Mouse (Mus musculus): ENCODE results near the gene Prkn. TPM values are rescaled to one million over a fixed set of nuclear protein-coding genes. Genes with fewer than 3 reads are reported as not detected.
A peak's percentile ranks its signal among the peaks of the same experiment; 100 is the strongest.

The Prkn gene
- polyA plus RNA-seq, 1 experiment: 16.7 TPM

- H3K27ac ChIP-seq (ENCODE audit: insufficient read depth, low read length): 0 out of 2 replicates have a peak overlapping the region, but pooled peaks have one; percentile 47
- H3K4me3 ChIP-seq (replicated peaks; ENCODE audit: insufficient read depth, low read depth, low read length): no peak overlapping the region
- TF ChIP-seq CTCF (IDR thresholded peaks at IDR 0.05; ENCODE audit: borderline replicate concordance, insufficient read depth, low read depth, low read length): no peak
- peaks cover 12% of the 10 kb centered on the region for H3K4me1 ChIP-seq (ENCODE audit: control insufficient read depth, insufficient read depth, low read length)
- no peaks in the 10 kb centered on the region for H3K27me3 ChIP-seq (ENCODE audit: control insufficient read depth, insufficient read depth, low read length)
- peak; percentile 60 to 83 for DNase-seq
- 40% methylated on average over 5 of the region's 5 CpGs for WGBS
These were observed 1041.1 kb downstream of the Prkn start for GRCm38 (mm10) chr17:11881110-11881820.

GRCm38 (mm10) chr17:11885601-11886000, 1045.4 kb downstream of the Prkn start:
- peak in 1 of 2 experiments; percentile 36 for DNase-seq
- WGBS: 49% methylated on average over 6 of the region's 6 CpGs
- Histone ChIP-seq H3K4me3 (replicated peaks; ENCODE audit: insufficient read depth, low read depth, low read length) (no peak overlapping the region), H3K27me3 (ENCODE audit: control insufficient read depth, insufficient read depth, low read length) (no peaks in the 10 kb centered on the region), H3K27ac (ENCODE audit: insufficient read depth, low read length) (no peak overlapping the region), H3K4me1 (ENCODE audit: control insufficient read depth, insufficient read depth, low read length) (peaks cover 15% of the 10 kb centered on the region)
- no peak for TF ChIP-seq POLR2A (IDR thresholded peaks at IDR 0.05; ENCODE audit: borderline replicate concordance, insufficient read depth, low read length)
- TF ChIP-seq CTCF (IDR thresholded peaks at IDR 0.05; ENCODE audit: borderline replicate concordance, insufficient read depth, low read depth, low read length): no peak

GRCm38 (mm10) chr17:11886963-11887362, 1046.8 kb downstream of the Prkn start:
- DNase-seq: no peak
- TF ChIP-seq POLR2A (IDR thresholded peaks at IDR 0.05; ENCODE audit: borderline replicate concordance, insufficient read depth, low read length) (no peak), CTCF (IDR thresholded peaks at IDR 0.05; ENCODE audit: borderline replicate concordance, insufficient read depth, low read depth, low read length) (no peak)
- H3K27me3 ChIP-seq (ENCODE audit: control insufficient read depth, insufficient read depth, low read length): no peaks in the 10 kb centered on the region
- H3K4me1 ChIP-seq (ENCODE audit: control insufficient read depth, insufficient read depth, low read length): peaks cover 7% of the 10 kb centered on the region
- WGBS: 93% methylated on average over 4 of the region's 4 CpGs
- H3K4me3 ChIP-seq (replicated peaks; ENCODE audit: insufficient read depth, low read depth, low read length): no peak overlapping the region
- H3K27ac ChIP-seq (ENCODE audit: insufficient read depth, low read length): no peak overlapping the region

GRCm38 (mm10) chr17:11887591-11888205, 1047.5 kb downstream of the Prkn start:
- H3K27ac ChIP-seq (ENCODE audit: insufficient read depth, low read length): no peak overlapping the region
- DNase-seq: peak; percentile 81 to 92
- peaks cover 7% of the 10 kb centered on the region for H3K4me1 ChIP-seq (ENCODE audit: control insufficient read depth, insufficient read depth, low read length)
- H3K4me3 ChIP-seq (replicated peaks; ENCODE audit: insufficient read depth, low read depth, low read length): no peak overlapping the region
- no peaks in the 10 kb centered on the region for H3K27me3 ChIP-seq (ENCODE audit: control insufficient read depth, insufficient read depth, low read length)
- no peak for TF ChIP-seq POLR2A (IDR thresholded peaks at IDR 0.05; ENCODE audit: borderline replicate concordance, insufficient read depth, low read length)
- no peak for TF ChIP-seq CTCF (IDR thresholded peaks at IDR 0.05; ENCODE audit: borderline replicate concordance, insufficient read depth, low read depth, low read length)
- 10% methylated on average over 12 of the region's 12 CpGs for WGBS

- no peak for DNase-seq
- Histone ChIP-seq H3K4me1 (ENCODE audit: control insufficient read depth, insufficient read depth, low read length) (peaks cover 7% of the 10 kb centered on the region), H3K4me3 (replicated peaks; ENCODE audit: insufficient read depth, low read depth, low read length) (no peak overlapping the region), H3K27ac (ENCODE audit: insufficient read depth, low read length) (no peak overlapping the region), H3K27me3 (ENCODE audit: control insufficient read depth, insufficient read depth, low read length) (no peaks in the 10 kb centered on the region)
- 71% methylated on average over 5 of the region's 5 CpGs for WGBS
- TF ChIP-seq POLR2A (IDR thresholded peaks at IDR 0.05; ENCODE audit: borderline replicate concordance, insufficient read depth, low read length) (no peak), CTCF (IDR thresholded peaks at IDR 0.05; ENCODE audit: borderline replicate concordance, insufficient read depth, low read depth, low read length) (no peak)
These were observed 1048.6 kb downstream of the Prkn start for GRCm38 (mm10) chr17:11888806-11889205.

- H3K27ac ChIP-seq (ENCODE audit: insufficient read depth, low read length): no peak overlapping the region
- DNase-seq: no peak
- TF ChIP-seq CTCF (IDR thresholded peaks at IDR 0.05; ENCODE audit: borderline replicate concordance, insufficient read depth, low read depth, low read length) (no peak), POLR2A (IDR thresholded peaks at IDR 0.05; ENCODE audit: borderline replicate concordance, insufficient read depth, low read length) (no peak)
- 92% methylated on average over 7 of the region's 7 CpGs for WGBS
- H3K4me1 ChIP-seq (ENCODE audit: control insufficient read depth, insufficient read depth, low read length): no peaks in the 10 kb centered on the region
- H3K4me3 ChIP-seq (replicated peaks; ENCODE audit: insufficient read depth, low read depth, low read length): no peak overlapping the region
- no peaks in the 10 kb centered on the region for H3K27me3 ChIP-seq (ENCODE audit: control insufficient read depth, insufficient read depth, low read length)
These were observed 1060.1 kb downstream of the Prkn start for GRCm38 (mm10) chr17:11900300-11900699.

GRCm38 (mm10) chr17:11901731-11902130, 1061.5 kb downstream of the Prkn start:
- H3K27ac ChIP-seq (ENCODE audit: insufficient read depth, low read length): no peak overlapping the region
- no peaks in the 10 kb centered on the region for H3K4me1 ChIP-seq (ENCODE audit: control insufficient read depth, insufficient read depth, low read length)
- H3K4me3 ChIP-seq (replicated peaks; ENCODE audit: insufficient read depth, low read depth, low read length): no peak overlapping the region
- no peak for TF ChIP-seq CTCF (IDR thresholded peaks at IDR 0.05; ENCODE audit: borderline replicate concordance, insufficient read depth, low read depth, low read length)
- H3K27me3 ChIP-seq (ENCODE audit: control insufficient read depth, insufficient read depth, low read length): no peaks in the 10 kb centered on the region
- DNase-seq: no peak
- 86% methylated on average over 3 of the region's 3 CpGs for WGBS

- H3K4me3 ChIP-seq (replicated peaks; ENCODE audit: insufficient read depth, low read depth, low read length): no peak overlapping the region
- no peaks in the 10 kb centered on the region for H3K4me1 ChIP-seq (ENCODE audit: control insufficient read depth, insufficient read depth, low read length)
- H3K27me3 ChIP-seq (ENCODE audit: control insufficient read depth, insufficient read depth, low read length): no peaks in the 10 kb centered on the region
- WGBS: 68% methylated on average over 6 of the region's 6 CpGs
- TF ChIP-seq POLR2A (IDR thresholded peaks at IDR 0.05; ENCODE audit: borderline replicate concordance, insufficient read depth, low read length) (no peak), CTCF (IDR thresholded peaks at IDR 0.05; ENCODE audit: borderline replicate concordance, insufficient read depth, low read depth, low read length) (peak; percentile 49; the same call in 1 of the 2 replicates)
- peak; percentile 41 to 48 for DNase-seq
- no peak overlapping the region for H3K27ac ChIP-seq (ENCODE audit: insufficient read depth, low read length)
These were observed 1062.8 kb downstream of the Prkn start for GRCm38 (mm10) chr17:11903001-11903400.

All from cerebellum, adult 2 months (tissue).